Mouse (Mus musculus) olfactory bulb, adult 2 months (tissue): ENCODE results near the gene Eea1. TPM values are rescaled to one million over a fixed set of nuclear protein-coding genes. Genes with fewer than 3 reads are reported as not detected.

Experiments used
- H3K27ac ChIP-seq: fragments of 200-500 bp; 2 replicates; pipeline ENCODE4 v1.5.1; 2012; ENCODE audit warnings: low read depth, low read length; ENCODE audit not compliant: insufficient read depth
- H3K4me1 ChIP-seq: fragments of 200-500 bp; 2 replicates; pipeline ENCODE4 v1.6.1; 2012; ENCODE audit warnings: low read length; ENCODE audit not compliant: control insufficient read depth, insufficient read depth
- H3K4me3 ChIP-seq: fragments of 200-500 bp; 2 replicates; pipeline ENCODE4 v1.5.1; 2012; ENCODE audit warnings: mild to moderate bottlenecking, low read depth, low read length, moderate library complexity; ENCODE audit not compliant: insufficient read depth
- CTCF ChIP-seq: fragments of 200-500 bp; IDR thresholded peaks from 2 replicates; pipeline ENCODE4 v1.5.1; 2012; ENCODE audit warnings: low read depth, mild to moderate bottlenecking, low read length, moderate library complexity; ENCODE audit not compliant: insufficient read depth
- POLR2A ChIP-seq: fragments of 200-500 bp; IDR thresholded peaks from 2 replicates; pipeline ENCODE4 v1.6.1; 2012; ENCODE audit warnings: mild to moderate bottlenecking, low read depth, low read length, moderate library complexity; ENCODE audit not compliant: insufficient read depth
- WGBS: fragments of 180-500 bp; shearing (Covaris S2); methylation state at CpG from one replicate; pipeline ENCODE4 v1.1.7; 2018; 5-methylcytosine and 5-hydroxymethylcytosine counted together
- polyA plus RNA-seq: library from polyadenylated mRNA; stranded (reverse); fragments of >200 nt; gene quantifications from 2 replicates; pipeline ENCODE4 v1.2.4, GENCODE M21; 2012; ENCODE audit warnings: low replicate concordance; ENCODE audit not compliant: missing spikeins, insufficient read depth, insufficient read length

Eea1 gene
- polyA plus RNA-seq, 1 experiment, result not detected

DNA sequence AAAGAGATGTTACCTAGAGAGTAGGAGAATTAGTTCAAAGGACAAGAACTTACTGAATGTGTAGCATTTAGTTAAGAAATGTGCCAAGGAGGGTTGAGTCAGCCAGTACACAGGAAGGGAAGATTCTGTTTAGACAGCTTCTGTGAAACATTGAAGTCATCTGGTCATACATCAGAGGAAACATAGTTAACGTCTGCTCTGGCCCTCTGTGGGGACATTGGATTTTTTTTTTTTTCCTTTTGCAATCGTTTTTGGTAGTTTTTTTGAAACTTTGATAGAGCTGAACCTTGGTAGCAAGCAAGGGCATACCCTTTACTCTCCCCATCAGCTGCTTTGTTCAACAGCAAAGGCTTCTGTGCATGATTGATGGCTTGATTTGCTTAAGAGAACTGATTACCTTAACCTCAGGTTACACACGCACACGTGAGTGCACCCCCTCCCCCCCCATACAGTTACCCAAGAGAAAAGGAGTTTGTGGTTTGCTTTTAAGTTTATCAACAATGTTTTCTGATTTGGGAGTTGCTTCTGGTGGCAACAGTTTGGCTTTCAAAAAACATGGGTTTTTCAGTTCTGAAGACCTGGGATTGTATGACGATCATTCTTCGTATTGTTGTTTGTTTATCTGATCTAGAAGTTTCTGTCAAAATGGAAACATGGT lies 1.4 kb downstream of the Eea1 start:
- H3K4me1 ChIP-seq, result no peaks in the 10 kb centered on the region
- TF ChIP-seq CTCF (no peak), POLR2A (no peak)
- H3K27ac ChIP-seq, result no peak overlapping the region
- WGBS, result 47% methylated on average over 6 of the region's 6 CpGs
- H3K4me3 ChIP-seq, result no peak overlapping the region

DNA sequence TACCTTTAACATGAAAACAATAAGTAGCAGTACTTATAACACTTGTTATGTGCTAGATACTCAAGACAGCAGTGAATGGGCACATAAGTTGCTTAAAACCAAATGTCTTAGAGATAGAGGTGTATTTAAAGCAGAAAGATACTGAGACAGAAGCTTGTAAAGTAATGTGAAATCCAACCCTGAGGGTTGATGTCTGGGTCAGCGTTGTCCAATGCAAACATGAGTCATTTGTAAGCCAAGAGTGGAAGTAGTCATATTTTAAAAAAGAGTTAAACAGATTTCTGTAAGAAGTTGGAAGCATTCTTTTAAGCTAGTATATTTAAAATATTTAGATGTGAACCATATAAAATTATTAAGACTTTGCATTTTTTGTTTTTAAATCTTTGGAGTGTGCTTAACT lies 4.6 kb downstream of the Eea1 start:
- TF ChIP-seq CTCF, result no peak
- no peak for TF ChIP-seq POLR2A
- 88% methylated on average over 1 of the region's 1 CpGs for WGBS
- Histone ChIP-seq H3K4me3 (no peak overlapping the region), H3K4me1 (no peaks in the 10 kb centered on the region), H3K27ac (no peak overlapping the region)

DNA sequence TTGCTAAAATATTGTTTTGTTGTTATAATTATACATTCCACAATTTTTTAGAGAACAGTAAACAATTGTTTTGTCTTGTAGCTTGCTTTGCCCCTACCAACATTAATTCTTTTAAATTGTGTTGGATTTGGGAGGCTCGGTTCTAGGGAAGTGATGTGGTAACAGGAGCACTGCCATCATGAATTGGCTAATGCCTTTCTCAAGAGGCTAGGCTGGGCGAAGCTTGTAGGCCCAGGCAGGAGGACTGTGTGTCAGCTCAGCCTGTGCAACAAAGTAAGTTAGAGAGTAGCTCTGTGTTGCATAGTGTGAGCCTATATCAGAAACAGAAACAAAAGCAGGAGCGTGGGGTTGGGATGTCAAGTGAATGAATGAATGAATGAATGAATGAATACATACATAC lies 9.0 kb downstream of the Eea1 start:
- TF ChIP-seq CTCF (no peak), POLR2A (no peak)
- 90% methylated on average over 3 of the region's 3 CpGs for WGBS

DNA sequence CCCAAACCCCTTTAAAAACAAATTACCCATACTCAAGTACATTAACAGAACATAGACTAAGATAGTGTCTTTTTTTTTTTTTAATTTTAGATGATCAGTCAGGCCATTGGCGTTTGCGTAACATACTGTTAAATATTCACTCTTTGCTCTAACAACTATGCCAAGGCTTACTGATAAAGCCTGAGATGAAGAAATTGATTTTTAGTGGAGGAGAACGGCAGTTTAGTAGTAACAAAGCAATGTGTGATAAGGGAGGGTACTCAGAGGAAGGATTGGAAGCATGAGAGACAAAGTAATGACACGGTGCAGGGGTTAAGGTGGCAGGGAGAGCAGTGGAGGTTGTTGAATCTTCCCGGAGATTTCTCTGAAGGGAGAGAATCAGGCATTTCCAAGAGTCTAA lies 9.7 kb downstream of the Eea1 start:
- no peak overlapping the region for H3K4me3 ChIP-seq
- TF ChIP-seq POLR2A (no peak), CTCF (no peak)
- no peaks in the 10 kb centered on the region for H3K4me1 ChIP-seq
- WGBS, result 75% methylated on average over 5 of the region's 5 CpGs
- H3K27ac ChIP-seq, result no peak overlapping the region

More for the DNA sequence above, 9.0 kb downstream of the Eea1 start:
- no peak overlapping the region for H3K27ac ChIP-seq
- no peaks in the 10 kb centered on the region for H3K4me1 ChIP-seq
- H3K4me3 ChIP-seq, result no peak overlapping the region

DNA sequence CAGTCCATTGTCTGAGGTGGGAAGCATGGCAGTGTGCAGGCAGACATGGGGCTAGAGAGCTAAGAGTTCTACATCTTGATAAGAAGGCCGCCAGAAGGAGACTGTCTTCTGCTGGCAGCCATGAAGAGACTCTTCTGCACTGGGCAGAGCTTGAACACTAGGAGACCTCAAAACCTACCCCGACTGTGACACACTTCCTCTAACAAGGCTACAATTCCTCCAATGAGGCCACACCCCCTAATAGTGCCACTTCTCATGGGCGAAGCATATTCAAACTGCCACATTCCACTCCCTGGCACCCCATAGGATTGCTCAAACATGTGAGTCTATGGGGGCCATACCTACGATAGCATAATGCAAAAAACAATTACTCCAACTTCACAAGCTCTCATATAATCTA lies 10.3 kb downstream of the Eea1 start:
- no peak overlapping the region for H3K27ac ChIP-seq
- H3K4me3 ChIP-seq, result no peak overlapping the region
- no peak for TF ChIP-seq CTCF
- no peak for TF ChIP-seq POLR2A
- 93% methylated on average over 4 of the region's 4 CpGs for WGBS
- H3K4me1 ChIP-seq, result no peaks in the 10 kb centered on the region

DNA sequence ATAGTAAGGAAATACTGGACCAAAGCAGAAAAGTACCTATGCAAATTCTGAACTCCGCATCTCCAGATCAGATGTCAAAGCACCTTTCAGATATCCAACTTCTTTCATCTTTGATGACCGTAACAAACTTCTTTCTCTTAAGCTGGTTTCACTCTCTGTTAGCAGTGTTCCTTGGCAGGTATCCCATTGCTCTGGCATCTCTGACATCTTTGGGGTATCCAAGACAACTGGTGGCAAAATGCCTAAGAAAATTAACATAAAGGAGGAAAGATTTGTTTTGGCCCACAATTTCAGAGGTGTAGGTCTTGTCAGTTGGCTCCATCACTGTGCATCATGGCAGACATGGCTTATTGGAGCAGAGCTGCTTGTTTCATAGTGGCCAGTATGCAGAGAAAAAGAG lies 10.9 kb downstream of the Eea1 start:
- TF ChIP-seq POLR2A (no peak), CTCF (no peak)
- H3K27ac ChIP-seq, result no peak overlapping the region
- H3K4me3 ChIP-seq, result no peak overlapping the region
- 89% methylated on average over 2 of the region's 2 CpGs for WGBS
- H3K4me1 ChIP-seq, result no peaks in the 10 kb centered on the region

DNA sequence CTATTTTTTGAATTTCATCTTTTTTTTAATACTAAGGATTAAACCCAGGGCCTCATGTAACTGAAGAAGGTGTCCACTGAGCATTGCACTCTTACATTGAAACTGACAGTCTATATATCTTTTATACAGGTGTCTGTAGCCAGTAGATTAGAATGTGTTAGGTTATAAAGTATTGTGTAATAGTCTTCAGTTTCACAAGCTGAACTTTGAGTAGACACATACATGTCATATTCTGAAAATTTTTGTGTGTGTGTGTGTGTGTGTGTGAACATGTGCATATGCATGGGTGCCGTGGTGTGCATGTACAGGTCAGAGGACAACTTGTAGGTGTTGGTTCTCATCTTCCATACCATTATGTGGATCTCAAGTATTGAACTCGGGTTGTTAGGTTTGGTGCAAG lies 16.2 kb downstream of the Eea1 start:
- TF ChIP-seq POLR2A (no peak), CTCF (no peak)
- H3K4me3 ChIP-seq, result no peak overlapping the region
- H3K4me1 ChIP-seq, result no peaks in the 10 kb centered on the region
- no peak overlapping the region for H3K27ac ChIP-seq
- WGBS, result 93% methylated on average over 2 of the region's 2 CpGs

DNA sequence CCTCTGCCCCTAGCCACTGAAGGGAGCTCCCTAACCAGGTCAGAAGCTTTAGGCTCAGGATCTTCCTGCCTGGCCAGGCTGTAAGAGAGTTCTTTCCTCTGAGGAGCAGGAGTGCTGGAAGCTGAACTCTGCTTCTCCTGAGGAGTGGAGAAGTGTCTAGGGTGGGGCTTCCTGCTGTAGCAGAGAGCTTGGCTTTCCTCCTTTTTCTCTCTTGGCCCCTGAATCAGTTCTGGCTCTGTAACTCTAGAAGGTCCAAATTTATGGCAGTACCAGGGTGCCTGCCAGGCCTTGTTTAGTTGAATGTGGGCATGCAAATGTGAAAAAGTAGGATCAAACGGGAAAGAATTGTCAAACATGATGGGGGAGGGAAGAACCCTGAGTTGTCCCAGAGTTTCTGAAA lies 17.1 kb downstream of the Eea1 start:
- no peak overlapping the region for H3K27ac ChIP-seq

DNA sequence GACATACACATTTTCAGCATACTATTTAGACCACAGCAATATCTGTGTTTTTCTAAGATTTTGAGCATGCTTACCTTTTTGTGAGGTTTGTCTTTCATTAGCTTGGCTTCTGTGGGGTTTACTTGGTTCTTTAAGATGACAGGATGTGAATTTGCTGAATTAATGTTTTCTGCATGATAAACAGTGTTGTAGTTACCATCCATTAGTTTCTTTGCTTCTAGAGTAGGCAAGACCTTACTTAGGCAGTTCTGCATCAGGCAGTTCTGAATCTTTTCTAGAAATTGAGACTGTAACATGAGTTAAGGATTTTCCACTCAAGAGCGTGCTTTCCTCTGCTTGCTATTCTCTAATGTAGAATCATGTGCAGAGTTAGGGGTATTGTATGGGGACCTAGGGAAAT lies 24.2 kb downstream of the Eea1 start:
- H3K27ac ChIP-seq, result no peak overlapping the region
- H3K4me1 ChIP-seq, result no peaks in the 10 kb centered on the region
- WGBS, result 84% methylated on average over 1 of the region's 1 CpGs
- TF ChIP-seq POLR2A, result no peak
- TF ChIP-seq CTCF, result no peak
- no peak overlapping the region for H3K4me3 ChIP-seq

More for the DNA sequence above, 17.1 kb downstream of the Eea1 start:
- no peak for TF ChIP-seq POLR2A
- no peak for TF ChIP-seq CTCF
- Histone ChIP-seq H3K4me1 (no peaks in the 10 kb centered on the region), H3K4me3 (no peak overlapping the region)
- 59% methylated on average over 1 of the region's 1 CpGs for WGBS

DNA sequence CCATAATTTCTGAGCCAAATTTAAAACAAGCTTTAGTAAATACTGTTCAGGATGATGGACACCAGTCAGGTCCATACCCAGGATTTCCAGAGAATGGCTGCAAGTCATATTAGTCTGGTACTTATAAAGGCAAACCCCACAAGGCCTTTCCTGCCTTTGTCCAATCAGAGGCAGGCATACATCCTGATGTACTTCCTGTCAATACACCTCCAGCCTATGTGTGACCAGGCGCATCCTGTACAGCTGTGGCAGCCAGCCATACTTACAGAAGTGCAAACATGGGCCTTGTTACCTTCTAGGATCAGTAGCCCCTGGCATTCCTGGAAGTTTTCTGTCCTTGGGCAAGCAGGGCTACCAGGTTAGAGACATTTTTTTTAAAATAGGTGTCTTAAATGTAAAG lies 29.2 kb downstream of the Eea1 start:
- Histone ChIP-seq H3K27ac (no peak overlapping the region), H3K4me3 (no peak overlapping the region), H3K4me1 (no peaks in the 10 kb centered on the region)
- WGBS, result 96% methylated on average over 1 of the region's 1 CpGs
- TF ChIP-seq CTCF, result no peak
